Mouse (Mus musculus): Measurements from ENCODE around the gene Atp23.

The Atp23 gene

GRCm38 (mm10) chr10:126900821-126901487, at the start of gene Atp23:
Gene Atp23, minus strand, starts transcription at chr10:126901355.
- peak; percentile 95 for DNase-seq (ENCODE audit: low spot score)

DNA sequence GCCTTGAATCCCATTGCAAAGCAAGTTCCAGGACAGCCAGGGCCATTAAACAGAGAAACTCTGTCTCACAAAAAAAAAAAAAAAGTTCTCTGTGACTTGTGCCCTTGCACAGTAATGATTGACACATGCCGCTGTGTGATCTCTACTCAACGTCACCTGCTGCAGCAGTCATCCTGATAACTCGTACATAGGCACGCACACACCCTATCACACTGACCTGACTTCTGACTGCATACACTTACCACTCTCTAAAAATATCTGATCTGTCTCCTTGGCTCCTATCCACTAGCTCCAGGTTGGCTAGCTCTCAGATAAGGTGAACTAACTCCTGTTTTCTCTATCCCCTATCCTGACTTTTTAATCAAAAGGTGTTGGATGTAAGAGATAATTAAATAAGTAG, 49.4 kb upstream of the Atp23 start:
- no peak for DNase-seq (ENCODE audit: low spot score)

GRCm38 (mm10) chr10:126949824-126950223, 48.7 kb upstream of the Atp23 start:
- DNase-seq (ENCODE audit: low spot score) = no peak

DNA sequence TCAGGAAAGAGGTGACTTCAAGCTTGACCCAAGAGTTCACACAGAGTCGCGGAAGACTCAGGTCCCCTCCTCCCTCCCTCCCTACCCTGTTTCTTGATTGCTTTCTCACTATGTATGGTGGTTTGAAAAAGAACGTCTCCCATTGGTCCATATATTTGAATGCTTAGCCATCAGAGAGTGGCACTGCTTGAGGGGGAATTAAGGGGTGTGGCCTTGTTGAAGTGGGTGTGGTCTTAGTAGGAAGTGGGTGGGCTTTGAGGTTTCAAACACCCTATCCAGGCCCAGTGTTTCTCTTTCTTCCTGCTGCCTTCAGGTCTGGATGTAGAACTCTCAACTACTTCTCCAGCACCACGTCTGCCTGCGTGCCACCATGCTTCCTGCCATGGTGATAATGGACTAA, 44.4 kb upstream of the Atp23 start:
- no peak for DNase-seq (ENCODE audit: low spot score)

DNA sequence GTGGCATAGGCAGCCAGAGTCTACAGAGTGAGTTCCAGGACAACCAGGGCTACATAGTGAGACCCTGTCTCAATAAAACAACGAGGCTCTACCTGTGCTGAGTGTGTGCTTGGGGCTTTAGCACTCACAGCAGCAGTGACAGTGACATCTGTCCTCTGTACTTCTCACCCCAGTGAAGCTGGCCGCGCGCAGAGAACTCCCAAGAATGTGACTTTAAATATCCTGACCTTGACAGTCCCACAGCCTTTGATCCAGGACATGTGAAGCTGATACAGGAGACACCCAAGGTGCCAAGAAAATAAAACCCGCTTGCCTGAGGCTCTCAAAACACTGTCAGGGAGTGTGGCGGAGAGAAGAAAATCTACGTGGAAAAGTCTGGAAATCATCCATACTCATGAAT, 39.8 kb upstream of the Atp23 start:
- no peak for DNase-seq (ENCODE audit: low spot score)

DNA sequence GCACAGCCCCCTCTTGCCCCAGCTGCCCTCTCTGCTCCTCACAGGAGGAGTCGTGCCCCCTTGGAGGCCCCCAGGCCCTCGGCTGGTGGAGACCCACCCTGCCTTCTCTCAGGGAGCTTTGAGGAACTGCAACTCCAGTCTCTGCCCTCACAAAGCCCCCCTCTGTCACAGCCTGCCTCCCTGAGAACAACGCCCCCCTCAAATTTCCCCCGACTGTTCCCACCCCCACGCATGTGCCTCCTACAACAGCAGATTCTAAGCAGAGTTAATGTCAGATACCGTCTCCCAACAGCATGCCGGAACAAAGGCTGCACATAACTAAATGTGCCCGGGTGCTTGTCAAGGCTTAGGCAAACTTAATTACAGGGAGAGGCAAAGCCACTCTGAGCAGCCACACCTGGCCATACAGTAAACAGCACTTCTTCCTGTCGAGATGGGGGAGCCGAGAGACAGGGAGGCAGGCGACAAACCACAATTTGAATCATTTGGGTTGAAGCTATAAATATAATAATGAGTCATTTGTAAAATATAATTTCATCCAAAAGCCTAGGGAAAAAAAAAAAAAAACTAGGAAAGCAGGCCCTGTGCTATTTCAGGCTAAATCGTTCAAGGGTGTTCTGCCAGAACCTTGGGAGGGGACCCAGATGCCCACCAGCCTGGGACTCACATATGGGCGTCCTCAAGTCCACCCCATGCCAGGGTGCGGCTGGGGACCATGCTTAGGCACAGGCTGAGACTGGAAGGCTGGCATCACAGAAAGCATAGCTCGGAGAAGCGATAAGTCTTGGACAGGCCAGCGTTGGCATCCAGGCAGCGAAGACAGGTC, 34.6 kb upstream of the Atp23 start:
- DNase-seq (ENCODE audit: low spot score) = no peak

DNA sequence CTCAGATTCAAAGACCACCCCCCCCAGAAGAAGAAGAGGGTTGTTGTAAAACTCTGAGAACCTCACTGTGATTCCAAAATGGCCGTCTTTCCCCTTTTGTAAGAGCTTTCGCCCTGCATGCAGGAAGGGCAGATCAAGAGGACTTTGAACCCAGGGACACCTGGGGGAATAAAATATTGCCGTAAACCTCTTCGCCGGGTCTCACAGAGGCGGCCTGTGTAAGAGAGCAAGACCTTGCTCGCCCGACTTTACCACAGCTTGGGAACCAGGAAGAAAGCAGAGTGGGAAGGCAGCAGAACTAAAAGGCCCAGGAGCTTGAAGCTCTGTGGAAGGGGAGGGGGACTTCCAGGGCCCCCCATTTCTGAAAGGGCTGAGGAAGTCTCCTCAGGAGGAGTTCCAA, 34.0 kb upstream of the Atp23 start:
- DNase-seq (ENCODE audit: low spot score) = no peak

- DNase-seq (ENCODE audit: low spot score) = no peak
Measured at GRCm38 (mm10) chr10:126934561-126934960, 33.4 kb upstream of the Atp23 start.

GRCm38 (mm10) chr10:126931760-126932139, 30.6 kb upstream of the Atp23 start:
- DNase-seq (ENCODE audit: low spot score) = no peak

GRCm38 (mm10) chr10:126931123-126931759, 30.1 kb upstream of the Atp23 start:
- DNase-seq (ENCODE audit: low spot score) = no peak

GRCm38 (mm10) chr10:126930270-126931121, 29.3 kb upstream of the Atp23 start:
- no peak for DNase-seq (ENCODE audit: low spot score)

DNA sequence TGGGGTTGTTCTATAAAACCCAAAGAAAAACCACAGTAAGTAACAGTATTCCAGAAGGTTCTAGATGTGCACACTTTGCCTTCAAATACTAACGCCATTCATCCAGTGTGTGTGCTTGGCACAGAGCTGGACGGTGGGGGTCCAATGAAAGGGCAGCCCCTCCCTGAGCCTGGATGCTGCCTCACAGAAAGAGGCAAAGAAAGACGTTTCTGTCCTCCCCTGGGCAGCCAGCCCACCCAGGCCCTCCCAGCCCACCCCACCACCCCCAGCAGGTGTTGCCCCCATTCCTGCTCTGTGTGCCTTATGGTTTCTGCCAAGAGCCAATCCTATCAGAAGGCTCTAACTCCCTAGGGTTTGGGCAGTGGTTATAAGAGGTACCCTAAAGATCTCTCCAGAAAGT, 28.4 kb upstream of the Atp23 start:
- no peak for DNase-seq (ENCODE audit: low spot score)

DNA sequence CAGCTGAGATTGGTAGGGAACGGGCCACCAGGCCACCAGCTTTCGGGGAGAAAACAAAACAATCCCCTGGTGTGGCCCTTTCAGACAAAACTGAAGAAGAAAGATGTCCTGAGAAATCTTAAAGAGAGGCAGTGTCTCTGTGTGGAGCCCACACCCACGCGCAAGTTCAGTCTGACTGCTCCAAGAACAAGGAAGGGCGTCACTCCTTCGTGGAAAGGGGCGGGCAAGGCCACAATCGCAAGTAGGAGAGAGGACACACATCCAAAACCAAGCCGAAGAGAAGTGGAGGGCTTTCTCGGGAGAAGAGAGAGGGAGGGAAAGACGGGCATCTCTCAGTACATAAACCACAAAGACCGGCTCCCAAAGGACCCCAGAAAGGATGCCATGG, 27.7 kb upstream of the Atp23 start:
- DNase-seq (ENCODE audit: low spot score) = peak; percentile 11

GRCm38 (mm10) chr10:126928011-126928818, 27.1 kb upstream of the Atp23 start:
- peak; percentile 77 for DNase-seq (ENCODE audit: low spot score)

GRCm38 (mm10) chr10:126927101-126927961, 26.2 kb upstream of the Atp23 start:
- no peak for DNase-seq (ENCODE audit: low spot score)

DNA sequence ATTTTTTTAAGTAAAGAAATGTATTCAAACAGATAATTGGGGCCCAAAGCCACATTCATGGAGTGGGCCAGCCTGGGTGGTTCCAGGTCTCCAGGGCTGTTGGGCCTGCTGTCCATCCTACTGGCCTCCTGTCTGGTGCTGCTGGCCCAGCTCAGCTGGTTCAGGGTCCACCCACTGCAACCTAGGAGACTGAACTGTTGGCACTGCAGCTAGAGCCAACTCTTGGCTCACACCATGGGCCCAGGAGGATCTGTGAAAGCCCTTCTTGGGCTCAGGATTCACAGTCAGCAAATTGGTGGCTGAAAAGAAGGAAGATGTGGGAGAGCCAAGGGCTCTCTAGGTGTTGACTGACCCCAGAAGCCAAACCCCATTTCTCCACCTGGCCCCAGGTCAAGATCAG, 24.2 kb upstream of the Atp23 start:
- no peak for DNase-seq (ENCODE audit: low spot score)

DNA sequence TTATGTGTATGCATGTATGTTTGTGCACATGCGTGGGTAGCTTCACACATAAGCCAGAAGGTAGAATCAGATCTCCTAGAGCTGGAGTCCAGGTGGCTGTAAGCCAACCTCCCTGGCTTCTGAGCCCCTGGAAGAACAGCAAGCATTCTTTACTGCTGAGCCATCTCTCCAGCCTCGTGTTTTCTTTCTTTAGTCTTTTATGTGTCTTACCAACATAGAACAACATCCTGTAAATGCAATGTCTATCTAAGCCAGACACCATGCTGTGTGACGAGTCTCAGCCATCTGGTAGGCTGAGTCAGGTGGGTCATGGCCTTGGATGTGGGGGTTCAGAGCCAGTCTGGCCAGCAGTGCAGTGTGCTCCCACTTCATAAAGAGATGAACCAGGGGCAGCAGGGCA, 22.9 kb upstream of the Atp23 start:
- no peak for DNase-seq (ENCODE audit: low spot score)

DNA sequence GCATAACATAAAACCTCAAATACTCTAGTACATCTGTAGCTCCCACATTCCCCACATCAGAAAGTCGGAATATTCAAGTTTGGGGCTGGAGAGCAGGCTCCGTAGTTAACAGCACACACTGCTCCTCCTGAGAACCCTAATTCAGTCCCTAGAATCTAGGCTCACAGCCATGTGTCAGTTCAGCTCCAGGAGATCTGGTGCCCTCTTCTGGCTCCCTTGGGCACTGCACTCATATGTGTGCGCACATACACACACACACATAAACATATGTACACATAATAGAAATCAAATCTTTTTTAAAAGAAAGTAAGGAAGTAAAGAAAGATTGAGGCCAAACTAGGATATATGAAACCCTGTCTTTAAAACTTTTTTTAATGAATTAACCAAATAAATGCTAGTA, 19.1 kb upstream of the Atp23 start:
- no peak for DNase-seq (ENCODE audit: low spot score)

GRCm38 (mm10) chr10:126919067-126919466, 17.9 kb upstream of the Atp23 start:
- DNase-seq (ENCODE audit: low spot score) = peak; percentile 95

- DNase-seq (ENCODE audit: low spot score) = no peak
Measured at GRCm38 (mm10) chr10:126914288-126914687, 13.1 kb upstream of the Atp23 start.
